Mouse (Mus musculus) midbrain, embryonic 16.5 days (tissue): ENCODE measurements around the gene Dnttip2. TPM values are rescaled to one million over a fixed set of nuclear protein-coding genes. Genes with fewer than 3 reads are reported as not detected.
"Not testable (repeated sequence)": the region's sequence is repeated elsewhere in the genome, so short reads cannot be mapped to it uniquely, and the experiment has no call there.

Experiments
- ATAC-seq: fragments of 200-750 bp; cut with Nextera tagmentation; 2 replicates; pipeline ENCODE4 v1.8.0; 2017; ENCODE audit warnings: moderate TSS enrichment
- H3K27ac ChIP-seq: fragments of 300-500 bp; sonication (generic); 2 replicates; pipeline ENCODE4 v1.5.1; 2014; ENCODE audit warnings: mild to moderate bottlenecking, low read length, mixed read lengths
- H3K27me3 ChIP-seq: fragments of 300-500 bp; sonication (generic); 2 replicates; pipeline ENCODE4 v1.6.1; 2014; ENCODE audit warnings: low read depth, low read length, mixed read lengths; ENCODE audit not compliant: control insufficient read depth, insufficient read depth
- H3K36me3 ChIP-seq: fragments of 300-500 bp; sonication (generic); 2 replicates; pipeline ENCODE4 v1.6.1; 2014; ENCODE audit warnings: mild to moderate bottlenecking, low read length, moderate library complexity, mixed read lengths; ENCODE audit not compliant: control insufficient read depth, insufficient read depth
- H3K4me1 ChIP-seq: fragments of 300-500 bp; sonication (generic); 2 replicates; pipeline ENCODE4 v1.6.1; 2014; ENCODE audit warnings: mild to moderate bottlenecking, low read length, mixed read lengths; ENCODE audit not compliant: control insufficient read depth, insufficient read depth
- H3K4me2 ChIP-seq: fragments of 300-500 bp; sonication (generic); 2 replicates; pipeline ENCODE4 v1.6.1; 2014; ENCODE audit warnings: mild to moderate bottlenecking, low read length, mixed read lengths
- H3K4me3 ChIP-seq: fragments of 300-500 bp; sonication (generic); 2 replicates; pipeline ENCODE4 v1.5.1; 2014; ENCODE audit warnings: low read depth, mild to moderate bottlenecking, low read length, moderate library complexity, mixed read lengths
- H3K9ac ChIP-seq: fragments of 300-500 bp; sonication (generic); 2 replicates; pipeline ENCODE4 v1.6.1; 2014; ENCODE audit warnings: low read depth, low read length, mixed read lengths
- H3K9me3 ChIP-seq: fragments of 300-500 bp; sonication (generic); replicated peaks from 2 replicates; pipeline ENCODE4 v1.6.1; 2014; ENCODE audit warnings: mild to moderate bottlenecking, low read length, mixed read lengths; ENCODE audit not compliant: control insufficient read depth, poor library complexity, severe bottlenecking
- WGBS: fragments of 180-500 bp; shearing (Covaris S2); extraction: QIAGEN DNeasy Blood & Tissue Kit; methylation state at CpG from one replicate; pipeline ENCODE4 v1.1.7; 2014; 5-methylcytosine and 5-hydroxymethylcytosine counted together
- polyA plus RNA-seq: library from polyadenylated mRNA; unstranded; fragments of >200 nt; fragmentation: Nextera tagmentation; extraction: Ambion mirVana; gene quantifications from 2 replicates; pipeline ENCODE4 v1.2.1, GENCODE M21; 2015

The Dnttip2 gene
- polyA plus RNA-seq: 42.6 and 48.3 TPM in 2 replicates

DNA sequence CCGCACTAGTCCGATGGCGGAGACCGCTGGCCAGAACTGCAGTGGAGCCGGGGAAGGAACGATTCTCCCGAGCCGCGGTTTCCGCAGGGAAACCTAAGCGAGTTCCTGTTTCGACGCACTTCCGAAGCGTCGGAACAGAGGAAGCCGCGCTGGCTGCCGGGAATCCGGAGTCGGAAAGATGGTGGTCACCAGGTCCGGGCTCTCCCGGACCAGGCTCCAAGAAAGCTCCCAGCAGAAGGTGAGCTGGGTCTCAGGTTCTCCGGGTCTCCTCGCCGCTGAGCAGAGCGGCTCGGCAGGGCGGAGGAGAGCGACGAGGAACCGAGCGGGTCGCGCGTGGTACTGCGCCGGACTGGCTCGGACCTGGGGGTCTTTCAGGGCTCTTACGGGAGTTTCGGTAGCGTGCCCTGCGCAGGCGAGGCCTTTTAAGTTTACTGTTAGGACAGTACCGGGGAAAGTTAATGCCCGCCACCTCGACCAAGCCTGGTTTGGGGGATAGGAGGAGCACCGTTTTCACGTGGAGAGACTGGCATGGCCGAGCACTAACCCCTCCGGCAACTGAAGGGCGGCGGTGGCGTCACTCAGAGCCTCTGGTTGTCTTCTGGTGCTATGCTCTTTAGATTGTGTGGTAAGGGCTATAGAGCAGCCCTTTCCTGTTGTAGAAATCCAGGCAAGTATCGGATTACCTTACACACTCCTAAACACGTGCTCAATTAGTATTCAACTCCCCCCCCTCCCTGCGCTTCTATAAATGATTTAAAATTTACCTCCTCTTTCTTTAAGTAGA, at the start of gene Dnttip2:
Dnttip2 (plus strand) TSS at position 148 of the 784 bp plus-strand sequence.
- Histone ChIP-seq H3K27ac (peak within 1 kb of the TSS; percentile 67), H3K9ac (peak within 1 kb of the TSS; percentile 77), H3K9me3 (no peaks in the 10 kb centered on the region), H3K4me1 (peaks cover 35% of the 10 kb centered on the region), H3K36me3 (peaks cover 11% of the 10 kb centered on the region), H3K4me3 (peak within 1 kb of the TSS; percentile 62), H3K27me3 (no peaks in the 10 kb centered on the region), H3K4me2 (peak within 1 kb of the TSS; percentile 85)
- WGBS: under 1% methylated on average over 52 of the region's 57 CpGs
- peak; percentile 96 for ATAC-seq

DNA sequence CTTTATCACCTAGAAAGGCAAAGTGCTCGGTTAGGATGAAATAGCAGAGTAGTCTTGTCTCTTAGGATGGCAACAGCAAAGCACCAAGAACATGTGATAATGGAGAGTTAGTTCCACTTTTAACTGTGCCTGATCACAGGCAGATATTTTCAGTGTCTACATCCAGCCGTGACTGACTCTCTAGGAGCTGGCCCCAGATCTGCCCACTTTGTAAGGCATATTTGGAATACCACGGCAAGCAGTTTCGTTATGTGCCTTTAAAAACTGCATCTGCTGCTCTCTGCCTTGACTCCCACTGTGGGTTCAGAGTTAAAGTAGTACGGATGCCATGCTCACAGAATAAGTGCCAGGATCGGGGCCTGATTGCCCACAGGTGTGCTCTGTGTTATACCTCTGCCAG, 47.2 kb upstream of the Dnttip2 start:
- not testable (repeated sequence) for H3K36me3 ChIP-seq, H3K27ac ChIP-seq, ATAC-seq, H3K4me2 ChIP-seq, H3K4me1 ChIP-seq, H3K9me3 ChIP-seq, H3K27me3 ChIP-seq, H3K4me3 ChIP-seq, H3K9ac ChIP-seq
- WGBS: 78% methylated on average over 6 of the region's 6 CpGs

DNA sequence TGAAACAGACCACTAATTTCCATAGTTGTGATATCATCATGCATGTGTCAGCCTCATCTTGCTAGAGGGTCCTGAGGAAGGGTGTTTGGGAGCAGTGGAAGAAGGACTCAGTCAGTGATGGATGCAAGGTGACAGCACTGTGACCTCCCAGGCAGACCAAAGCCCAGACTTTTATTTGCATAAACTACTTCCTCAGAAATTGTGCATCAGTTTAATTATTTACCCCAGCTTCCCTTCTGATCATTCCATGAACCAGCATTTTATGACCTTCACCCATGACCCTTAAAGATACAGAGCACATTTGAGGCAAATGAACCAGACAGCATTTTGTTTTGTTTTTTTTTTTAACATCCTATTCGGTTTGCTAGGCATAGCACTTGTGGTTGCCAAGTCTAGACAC, 38.4 kb upstream of the Dnttip2 start:
- no peak overlapping the region for H3K4me3 ChIP-seq
- no peaks in the 10 kb centered on the region for H3K36me3 ChIP-seq
- no peaks in the 10 kb centered on the region for H3K4me1 ChIP-seq
- no peaks in the 10 kb centered on the region for H3K27me3 ChIP-seq
- no peak overlapping the region for H3K9ac ChIP-seq
- ATAC-seq: no peak
- no peak overlapping the region for H3K4me2 ChIP-seq
- H3K9me3 ChIP-seq: no peaks in the 10 kb centered on the region
- H3K27ac ChIP-seq: no peak overlapping the region
- WGBS: 66% methylated on average over 1 of the region's 1 CpGs

DNA sequence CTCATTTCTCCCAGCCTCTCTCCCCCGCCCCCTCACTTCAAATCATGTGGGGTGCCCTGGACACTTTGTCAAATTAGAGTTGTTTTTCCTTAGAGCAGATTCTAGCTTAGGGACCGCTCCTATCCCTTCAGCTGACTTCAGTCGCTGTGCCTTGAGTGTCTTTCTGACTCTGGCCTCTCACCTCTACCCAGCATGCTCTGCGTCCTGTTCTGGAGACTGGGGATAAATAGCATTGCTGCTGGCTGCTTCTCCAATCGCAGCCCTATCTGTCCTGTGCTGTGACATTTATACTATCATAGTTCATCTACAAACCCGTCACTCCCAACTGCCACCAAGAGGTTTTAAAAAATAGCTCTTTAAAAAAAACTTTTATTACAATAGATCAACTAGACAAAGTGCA, 31.3 kb upstream of the Dnttip2 start:
- Histone ChIP-seq H3K27ac (no peak overlapping the region), H3K4me1 (peaks cover 17% of the 10 kb centered on the region), H3K36me3 (no peaks in the 10 kb centered on the region), H3K4me3 (no peak overlapping the region), H3K27me3 (no peaks in the 10 kb centered on the region), H3K9me3 (no peaks in the 10 kb centered on the region), H3K4me2 (no peak overlapping the region), H3K9ac (no peak overlapping the region)
- WGBS: 50% methylated on average over 6 of the region's 6 CpGs
- ATAC-seq: no peak

DNA sequence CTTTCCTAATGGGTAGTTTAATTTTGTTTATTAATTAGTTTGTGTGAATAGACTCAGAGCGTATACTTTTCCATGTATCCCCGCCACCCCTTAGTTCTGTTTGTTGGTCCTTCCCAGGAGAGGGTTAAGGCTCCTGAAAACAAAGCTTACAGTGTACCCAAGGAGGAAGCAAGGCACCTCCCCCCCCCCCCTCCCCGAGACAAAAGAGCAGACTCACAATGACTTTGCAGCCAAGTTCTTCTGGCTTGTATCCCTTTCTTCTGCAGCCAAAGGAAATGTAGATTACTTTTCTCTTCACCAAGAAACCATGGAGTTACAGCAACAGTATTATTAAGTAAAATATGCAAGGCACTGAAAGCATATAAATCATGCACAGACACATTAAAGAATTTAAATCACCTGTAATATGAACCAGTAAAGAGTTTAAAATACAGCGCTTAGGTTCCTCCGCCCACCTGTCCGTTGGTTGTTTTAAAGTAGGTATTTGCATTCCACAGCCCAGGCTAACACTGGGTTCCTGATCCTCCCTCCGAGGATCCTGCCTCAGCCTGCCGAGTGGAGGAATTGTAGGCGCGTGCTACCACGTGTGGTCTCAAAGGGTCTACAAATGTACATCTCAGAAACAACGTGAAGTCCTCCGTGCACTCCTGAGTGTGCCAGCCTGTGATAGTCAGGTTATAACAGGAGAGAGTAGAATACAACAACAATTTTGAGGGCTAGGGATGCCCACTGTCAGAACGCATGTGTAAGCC, 30.6 kb upstream of the Dnttip2 start:
- 50% methylated on average over 14 of the region's 14 CpGs for WGBS
- H3K36me3 ChIP-seq: no peaks in the 10 kb centered on the region
- no peak for ATAC-seq
- no peak overlapping the region for H3K9ac ChIP-seq
- no peak overlapping the region for H3K4me2 ChIP-seq
- no peaks in the 10 kb centered on the region for H3K9me3 ChIP-seq
- H3K4me1 ChIP-seq: peaks cover 18% of the 10 kb centered on the region
- H3K4me3 ChIP-seq: no peak overlapping the region
- no peaks in the 10 kb centered on the region for H3K27me3 ChIP-seq
- H3K27ac ChIP-seq: no peak overlapping the region

DNA sequence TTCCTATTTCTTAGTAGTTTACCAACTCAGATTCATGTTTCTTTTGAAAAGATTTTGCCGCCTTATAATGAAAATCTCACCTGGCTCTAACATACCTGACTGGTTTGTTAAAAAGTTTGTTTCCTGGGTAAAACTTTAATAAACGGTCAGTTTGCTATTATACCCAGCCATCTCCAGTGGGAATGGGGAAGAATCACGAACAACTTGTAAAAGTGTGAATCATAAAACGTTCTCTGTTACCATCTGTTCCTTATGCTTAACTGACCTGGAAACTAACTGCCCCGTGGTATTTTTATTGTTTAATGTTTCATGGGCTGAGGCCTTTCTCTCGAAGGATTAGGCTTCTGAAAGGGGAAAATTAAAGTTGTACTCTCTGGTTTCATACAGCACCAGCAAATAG, 29.4 kb upstream of the Dnttip2 start:
- no peaks in the 10 kb centered on the region for H3K9me3 ChIP-seq
- no peak; the same call in 1 of the 2 replicates for ATAC-seq
- H3K9ac ChIP-seq: peak overlapping the region; percentile 45; the same call in 1 of the 2 replicates
- H3K4me1 ChIP-seq: peaks cover 18% of the 10 kb centered on the region
- peak overlapping the region; percentile 68 for H3K4me3 ChIP-seq
- 38% methylated on average over 6 of the region's 6 CpGs for WGBS
- H3K4me2 ChIP-seq: peak overlapping the region; percentile 63
- no peak overlapping the region for H3K27ac ChIP-seq
- H3K27me3 ChIP-seq: no peaks in the 10 kb centered on the region
- no peaks in the 10 kb centered on the region for H3K36me3 ChIP-seq

DNA sequence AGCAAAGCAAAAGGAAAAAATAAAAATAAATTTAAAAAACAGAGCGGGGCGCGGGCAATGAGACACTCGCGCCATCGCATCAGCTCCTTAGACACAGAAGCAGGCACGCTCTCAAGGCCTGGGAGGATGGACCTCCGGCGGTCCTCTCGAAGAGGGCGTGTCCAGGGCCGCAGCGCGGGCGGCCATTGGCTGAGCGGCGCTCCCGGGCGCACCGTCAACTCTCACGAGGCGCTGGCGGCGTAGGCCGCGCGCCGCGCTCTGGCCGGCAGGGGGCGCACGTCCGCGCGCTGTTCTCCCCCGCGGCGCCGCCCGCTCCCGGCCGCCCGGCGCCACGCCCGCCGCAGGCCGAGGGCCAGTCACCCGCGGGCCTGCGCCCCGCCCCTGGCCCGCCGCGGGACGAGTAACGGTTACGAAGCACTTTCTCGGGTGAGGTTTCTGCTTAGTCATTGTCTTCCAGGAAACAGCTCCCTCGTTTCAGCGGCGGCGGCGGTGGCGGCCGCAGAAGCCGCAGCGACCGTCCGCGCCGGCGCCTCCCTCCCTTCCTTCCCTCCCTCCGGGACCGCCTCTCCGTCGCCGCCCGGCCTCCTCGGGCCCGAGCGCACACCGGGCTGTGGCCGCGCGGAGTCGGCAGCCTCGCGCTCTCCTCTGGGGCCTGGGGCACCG, 28.8 kb upstream of the Dnttip2 start, which contains the start of gene Gclm:
Gclm (plus strand) TSS at position 343 of the 663 bp plus-strand sequence.
- WGBS: under 1% methylated on average over 72 of the region's 90 CpGs
- H3K9me3 ChIP-seq: no peaks in the 10 kb centered on the region

DNA sequence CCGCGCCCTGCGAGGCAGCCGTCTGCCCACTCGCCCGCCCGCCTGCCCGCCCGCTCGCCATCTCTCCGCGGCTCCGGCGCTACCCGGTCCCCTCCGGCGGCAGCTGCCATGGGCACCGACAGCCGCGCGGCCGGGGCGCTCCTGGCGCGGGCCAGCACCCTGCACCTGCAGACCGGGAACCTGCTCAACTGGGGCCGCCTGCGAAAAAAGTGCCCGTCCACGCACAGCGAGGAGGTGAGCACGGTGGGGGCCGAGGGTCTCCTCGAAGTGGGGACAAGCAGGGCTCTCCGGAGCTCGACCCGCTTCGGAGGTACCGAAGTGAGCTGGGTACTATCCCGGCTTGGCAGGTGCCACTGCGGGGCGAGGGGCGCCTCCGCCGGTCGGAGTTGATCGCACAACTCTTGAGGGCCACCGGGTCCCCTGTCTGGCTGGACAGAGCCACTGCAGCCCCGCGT, 28.3 kb upstream of the Dnttip2 start:
- H3K4me3 ChIP-seq: peak overlapping the region; percentile 68
- peak overlapping the region; percentile 93 for H3K27ac ChIP-seq
- H3K36me3 ChIP-seq: no peaks in the 10 kb centered on the region
- H3K4me2 ChIP-seq: peak overlapping the region; percentile 66
- no peaks in the 10 kb centered on the region for H3K9me3 ChIP-seq
- H3K4me1 ChIP-seq: peaks cover 18% of the 10 kb centered on the region
- H3K9ac ChIP-seq: peak overlapping the region; percentile 87
- H3K27me3 ChIP-seq: no peaks in the 10 kb centered on the region
- WGBS: under 1% methylated on average over 47 of the region's 50 CpGs
- ATAC-seq: peak; percentile 70

More for the DNA sequence above, 28.8 kb upstream of the Dnttip2 start, which contains the start of gene Gclm:
- Histone ChIP-seq H3K9ac (peak within 1 kb of the TSS; percentile 87), H3K36me3 (no peaks in the 10 kb centered on the region), H3K27me3 (no peaks in the 10 kb centered on the region), H3K4me3 (peak within 1 kb of the TSS; percentile 68), H3K4me2 (peak within 1 kb of the TSS; percentile 66), H3K4me1 (peaks cover 18% of the 10 kb centered on the region), H3K27ac (peak within 1 kb of the TSS; percentile 93)
- ATAC-seq: peak; percentile 99
